Mouse (Mus musculus) cortical plate, adult 2 months (tissue): ENCODE data around the gene Dbi.

Experiments
- CTCF ChIP-seq: fragments of 200-500 bp; IDR thresholded peaks from 2 replicates; pipeline ENCODE4 v1.5.1; 2011; ENCODE audit warnings: mild to moderate bottlenecking, control low read depth, low read length; ENCODE audit not compliant: insufficient read depth; ENCODE audit errors: extremely low read depth
- POLR2A ChIP-seq: fragments of 200-500 bp; IDR thresholded peaks from 2 replicates; pipeline ENCODE4 v1.6.1; 2011; ENCODE audit warnings: mild to moderate bottlenecking, low read length, control low read depth; ENCODE audit not compliant: insufficient read depth; ENCODE audit errors: extremely low read depth

GRCm38 (mm10) chr1:120170307-120170706 is 49.4 kb upstream of the Dbi start:
- TF ChIP-seq CTCF (no peak), POLR2A (no peak)
